Mouse (Mus musculus): ENCODE data around the gene Crat.

DNA sequence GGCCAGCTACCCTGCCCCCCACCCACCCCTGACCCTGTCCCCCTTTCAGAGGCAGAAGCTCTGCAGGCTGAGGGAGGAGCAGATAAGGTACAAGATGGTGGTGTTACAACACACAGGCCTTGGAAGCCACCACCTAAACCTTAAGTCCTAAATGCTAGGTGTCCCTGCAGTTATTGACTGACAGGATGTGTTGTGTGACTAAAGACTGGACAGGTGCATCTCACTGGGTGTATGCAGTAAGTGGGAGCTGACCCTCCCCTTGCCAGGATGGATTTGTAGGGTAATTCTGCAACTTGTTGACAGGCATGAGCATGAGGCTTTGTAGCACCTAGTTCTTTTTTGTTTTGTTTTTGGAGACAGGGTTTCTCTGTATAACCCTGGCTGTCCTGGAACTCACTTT, 28.8 kb upstream of the Crat start:
- TF ChIP-seq CTCF (IDR thresholded peaks at IDR 0.05; ENCODE audit: extremely low read depth, insufficient read depth, insufficient read length, insufficient replicate concordance) (no peak), POLR2A (IDR thresholded peaks at IDR 0.05; ENCODE audit: low read depth, low read length) (no peak)

Measured in spleen, adult 2 months (tissue).